ENCODE assay signal across 8 mouse cellular contexts in genomic region chr13:63241665-63242064, GRCm38 (mm10).
DNase-seq lines count a peak whose midpoint lies in the region; ATAC-seq lines count a peak whose summit lies in the region.

No protein-coding gene starts in this region.

- H3K27me3 ChIP-seq in kidney, embryonic 16.5 days (ENCODE audit: insufficient read depth, low read length), result no peaks in the 10 kb centered on the region
- H3K27me3 ChIP-seq in embryonic facial prominence, embryonic 12.5 days, result no peaks in the 10 kb centered on the region
- H3K27me3 ChIP-seq in hindbrain, embryonic 11.5 days (ENCODE audit: control insufficient read depth, insufficient read depth, low read length), result 0 out of 2 replicates have a peak, but pooled peaks cover 2% of the 10 kb centered on the region
- no peaks in the 10 kb centered on the region for H3K27me3 ChIP-seq in midbrain, embryonic 14.5 days (ENCODE audit: control insufficient read depth, insufficient read depth, low read length)

- peak overlapping the region; percentile 71 for H3K4me2 ChIP-seq in kidney, embryonic 16.5 days (replicated peaks; ENCODE audit: low read depth, low read length)
- peak overlapping the region; percentile 72 for H3K4me2 ChIP-seq in embryonic facial prominence, embryonic 12.5 days (replicated peaks)
- 0 out of 2 replicates have a peak overlapping the region, but pooled peaks have one; percentile 6 for H3K4me2 ChIP-seq in hindbrain, embryonic 11.5 days (replicated peaks; ENCODE audit: low read depth, low read length)
- H3K4me2 ChIP-seq in midbrain, embryonic 14.5 days (ENCODE audit: low read length), result peak overlapping the region; percentile 81; the same call in 1 of the 2 replicates

- ATAC-seq in kidney, embryonic 16.5 days (ENCODE audit: low FRiP score, low TSS enrichment), result no peak
- no peak for ATAC-seq in embryonic facial prominence, embryonic 12.5 days (ENCODE audit: insufficient number of reproducible peaks, insufficient read depth, low FRiP score, low TSS enrichment)
- no peak for ATAC-seq in hindbrain, embryonic 11.5 days (ENCODE audit: low FRiP score)
- no peak for ATAC-seq in midbrain, embryonic 14.5 days (ENCODE audit: low FRiP score, low TSS enrichment)

- peaks cover 73% of the 10 kb centered on the region for H3K4me1 ChIP-seq in kidney, embryonic 16.5 days (ENCODE audit: insufficient read depth, low read length)
- H3K4me1 ChIP-seq in embryonic facial prominence, embryonic 12.5 days, result peaks cover 59% of the 10 kb centered on the region
- H3K4me1 ChIP-seq in hindbrain, embryonic 11.5 days (replicated peaks; ENCODE audit: control insufficient read depth, insufficient read depth, low read length), result peaks cover 4% of the 10 kb centered on the region; the same call in 1 of the 2 replicates
- H3K4me1 ChIP-seq in midbrain, embryonic 14.5 days (ENCODE audit: control insufficient read depth, insufficient read depth, low read length), result peaks cover 13% of the 10 kb centered on the region; the same call in 1 of the 2 replicates

- no peaks in the 10 kb centered on the region for H3K36me3 ChIP-seq in kidney, embryonic 16.5 days (ENCODE audit: insufficient read depth, low read length)
- peaks cover 10% of the 10 kb centered on the region; the same call in 1 of the 2 replicates for H3K36me3 ChIP-seq in embryonic facial prominence, embryonic 12.5 days
- no peaks in the 10 kb centered on the region for H3K36me3 ChIP-seq in hindbrain, embryonic 11.5 days (ENCODE audit: control insufficient read depth, insufficient read depth, low read length)
- H3K36me3 ChIP-seq in midbrain, embryonic 14.5 days (ENCODE audit: control insufficient read depth, insufficient read depth, low read length), result no peaks in the 10 kb centered on the region

- H3K9ac ChIP-seq in kidney, embryonic 16.5 days (replicated peaks; ENCODE audit: low read length), result peak overlapping the region; percentile 56
- H3K9ac ChIP-seq in embryonic facial prominence, embryonic 12.5 days, result peak overlapping the region; percentile 83
- H3K9ac ChIP-seq in hindbrain, embryonic 11.5 days (ENCODE audit: low read depth, low read length), result no peak overlapping the region
- no peak overlapping the region for H3K9ac ChIP-seq in midbrain, embryonic 14.5 days (replicated peaks; ENCODE audit: low read length)

- no peak for DNase-seq in kidney, postnatal 14 days
- DNase-seq in hindbrain, embryonic 11.5 days (ENCODE audit: low spot score), result no peak
- no peak for DNase-seq in midbrain, embryonic 14.5 days
- no peak for DNase-seq in layer of hippocampus, postnatal 36 days
- DNase-seq in right cerebral cortex, postnatal 4 days, result no peak
- DNase-seq in embryo, embryonic 11 days, result no peak

- H3K9me3 ChIP-seq in kidney, embryonic 16.5 days (ENCODE audit: low read length), result no peaks in the 10 kb centered on the region
- no peaks in the 10 kb centered on the region for H3K9me3 ChIP-seq in embryonic facial prominence, embryonic 12.5 days
- no peaks in the 10 kb centered on the region for H3K9me3 ChIP-seq in hindbrain, embryonic 11.5 days (ENCODE audit: control insufficient read depth, low read length)
- H3K9me3 ChIP-seq in midbrain, embryonic 14.5 days (ENCODE audit: control insufficient read depth, low read length), result no peaks in the 10 kb centered on the region

- H3K4me3 ChIP-seq in kidney, embryonic 16.5 days (ENCODE audit: low read length), result peak overlapping the region; percentile 64
- H3K4me3 ChIP-seq in embryonic facial prominence, embryonic 12.5 days, result peak overlapping the region; percentile 81
- H3K4me3 ChIP-seq in hindbrain, embryonic 11.5 days (ENCODE audit: low read depth, low read length), result no peak overlapping the region
- no peak overlapping the region for H3K4me3 ChIP-seq in midbrain, embryonic 14.5 days (replicated peaks; ENCODE audit: low read depth, low read length)

- H3K27ac ChIP-seq in kidney, embryonic 16.5 days (ENCODE audit: low read length), result peak overlapping the region; percentile 63
- peak overlapping the region; percentile 96 for H3K27ac ChIP-seq in embryonic facial prominence, embryonic 12.5 days
- no peak overlapping the region for H3K27ac ChIP-seq in hindbrain, embryonic 11.5 days (ENCODE audit: low read depth, low read length)
- H3K27ac ChIP-seq in midbrain, embryonic 14.5 days (replicated peaks; ENCODE audit: low read depth, low read length), result no peak overlapping the region

- WGBS in kidney, embryonic 16.5 days, result 41% methylated on average over 3 of the region's 3 CpGs
- WGBS in embryonic facial prominence, embryonic 12.5 days, result 66% methylated on average over 3 of the region's 3 CpGs
- 94% methylated on average over 3 of the region's 3 CpGs for WGBS in hindbrain, embryonic 11.5 days
- 87% methylated on average over 3 of the region's 3 CpGs for WGBS in midbrain, embryonic 14.5 days

Comparison
In these comparisons a context has a peak if more than half of its experiments do, and no peak if none do; other contexts are left out.
1. H3K27ac ChIP-seq: peak in kidney, embryonic 16.5 days (single experiment) and embryonic facial prominence, embryonic 12.5 days (single experiment); none in hindbrain, embryonic 11.5 days (single experiment) and midbrain, embryonic 14.5 days (single experiment).
2. H3K4me2 ChIP-seq: peak in every context shown above with its lines; median percentile 81 in midbrain, embryonic 14.5 days; 72 in embryonic facial prominence, embryonic 12.5 days; 71 in kidney, embryonic 16.5 days; 6 in hindbrain, embryonic 11.5 days.
3. H3K4me3 ChIP-seq: peak in kidney, embryonic 16.5 days (single experiment) and embryonic facial prominence, embryonic 12.5 days (single experiment); none in hindbrain, embryonic 11.5 days (single experiment) and midbrain, embryonic 14.5 days (single experiment).
4. H3K9ac ChIP-seq: peak in kidney, embryonic 16.5 days (single experiment) and embryonic facial prominence, embryonic 12.5 days (single experiment); none in hindbrain, embryonic 11.5 days (single experiment) and midbrain, embryonic 14.5 days (single experiment).